Mouse (Mus musculus) stomach, embryonic 15.5 days (tissue): Measurements from ENCODE around the gene Trim71. TPM values are rescaled to one million over a fixed set of nuclear protein-coding genes. Genes with fewer than 3 reads are reported as not detected.
"Not testable (repeated sequence)": the region's sequence is repeated elsewhere in the genome, so short reads cannot be mapped to it uniquely, and the experiment has no call there.

ENCODE experiments used
- ATAC-seq: fragments of 200-750 bp; cut with Nextera tagmentation; 2 replicates; pipeline ENCODE4 v1.8.0; 2017; ENCODE audit warnings: low read depth, moderate number of reproducible peaks, moderate TSS enrichment; ENCODE audit not compliant: insufficient read depth, low FRiP score
- H3K27ac ChIP-seq: fragments of 300-500 bp; sonication (generic); 2 replicates; pipeline ENCODE4 v1.5.1; 2015; ENCODE audit warnings: mild to moderate bottlenecking, inconsistent platforms
- H3K27me3 ChIP-seq: fragments of 300-500 bp; sonication (generic); replicated peaks from 2 replicates; pipeline ENCODE4 v1.6.1; 2015; ENCODE audit warnings: inconsistent platforms
- H3K36me3 ChIP-seq: fragments of 300-500 bp; sonication (generic); 2 replicates; pipeline ENCODE4 v1.6.1; 2015; ENCODE audit warnings: inconsistent platforms
- H3K4me1 ChIP-seq: fragments of 300-500 bp; sonication (generic); 2 replicates; pipeline ENCODE4 v1.6.1; 2015; ENCODE audit warnings: inconsistent platforms
- H3K4me2 ChIP-seq: fragments of 300-500 bp; sonication (generic); 2 replicates; pipeline ENCODE4 v1.6.1; 2015; ENCODE audit warnings: mild to moderate bottlenecking, inconsistent platforms
- H3K4me3 ChIP-seq: fragments of 300-500 bp; sonication (generic); replicated peaks from 2 replicates; pipeline ENCODE4 v1.5.1; 2015; ENCODE audit warnings: inconsistent platforms
- H3K9ac ChIP-seq: fragments of 300-500 bp; sonication (generic); 2 replicates; pipeline ENCODE4 v1.6.1; 2015; ENCODE audit warnings: inconsistent platforms
- H3K9me3 ChIP-seq: fragments of 300-500 bp; sonication (generic); 2 replicates; pipeline ENCODE4 v1.6.1; 2016; ENCODE audit warnings: inconsistent platforms
- WGBS: fragments of 180-500 bp; shearing (Covaris S2); methylation state at CpG from one replicate; pipeline ENCODE4 v1.1.7; 2015; 5-methylcytosine and 5-hydroxymethylcytosine counted together
- polyA plus RNA-seq: library from polyadenylated mRNA; unstranded; fragments of >200 nt; fragmentation: Nextera tagmentation; extraction: Ambion mirVana; gene quantifications from 2 replicates; pipeline ENCODE4 v1.2.1, GENCODE M21; 2015

The Trim71 gene
- polyA plus RNA-seq, 1 experiment from 2014 or later: 2.0 TPM

DNA sequence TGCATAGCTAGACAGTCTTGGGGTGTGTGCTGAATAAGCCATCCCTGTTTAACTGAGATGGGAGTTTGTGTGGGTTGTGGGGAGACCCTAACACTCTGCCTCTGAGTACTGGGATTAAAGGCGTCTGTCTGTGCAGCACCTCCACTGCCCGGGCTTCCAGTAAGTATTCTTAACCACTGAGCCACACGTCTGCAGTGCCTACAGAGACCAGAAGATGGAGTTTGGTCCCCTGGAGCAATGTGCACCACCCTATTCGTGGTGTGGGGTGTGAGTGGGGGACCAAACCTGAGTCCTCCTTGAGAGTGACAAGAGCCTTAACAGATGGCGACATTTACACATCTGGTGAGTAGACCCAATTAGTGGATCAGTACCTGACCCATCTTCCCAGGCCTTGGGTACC, 42.1 kb downstream of the Trim71 start:
- no peaks in the 10 kb centered on the region for H3K36me3 ChIP-seq
- no peak overlapping the region for H3K4me3 ChIP-seq
- no peak overlapping the region for H3K4me2 ChIP-seq
- no peaks in the 10 kb centered on the region for H3K9me3 ChIP-seq
- H3K9ac ChIP-seq: no peak overlapping the region
- ATAC-seq: no peak
- 59% methylated on average over 5 of the region's 5 CpGs for WGBS
- H3K27ac ChIP-seq: no peak overlapping the region
- H3K27me3 ChIP-seq: no peaks in the 10 kb centered on the region
- H3K4me1 ChIP-seq: peaks cover 14% of the 10 kb centered on the region

DNA sequence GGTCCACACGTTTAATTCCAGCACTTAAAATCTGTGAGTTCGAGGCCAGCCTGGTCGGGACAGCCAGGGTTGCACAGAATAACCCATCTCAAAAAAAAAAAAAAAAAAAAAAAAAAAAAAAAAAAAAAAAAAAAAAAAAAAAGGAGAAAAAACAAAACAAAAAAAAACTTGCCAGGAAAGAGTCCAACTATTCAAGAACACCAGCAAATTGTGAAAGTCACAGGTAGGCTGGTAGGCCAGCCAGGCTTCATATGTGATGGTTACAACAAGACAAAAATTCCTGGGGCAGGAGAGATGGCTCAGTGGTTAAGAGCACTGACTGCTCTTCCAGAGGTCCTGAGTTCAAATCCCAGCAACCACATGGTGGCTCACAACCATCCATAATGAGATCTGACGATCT, 43.6 kb downstream of the Trim71 start:
- H3K9me3 ChIP-seq, ATAC-seq, H3K4me2 ChIP-seq, H3K4me1 ChIP-seq, H3K27ac ChIP-seq, H3K36me3 ChIP-seq, H3K27me3 ChIP-seq, H3K9ac ChIP-seq, H3K4me3 ChIP-seq: not testable (repeated sequence)
- 60% methylated on average over 4 of the region's 4 CpGs for WGBS

DNA sequence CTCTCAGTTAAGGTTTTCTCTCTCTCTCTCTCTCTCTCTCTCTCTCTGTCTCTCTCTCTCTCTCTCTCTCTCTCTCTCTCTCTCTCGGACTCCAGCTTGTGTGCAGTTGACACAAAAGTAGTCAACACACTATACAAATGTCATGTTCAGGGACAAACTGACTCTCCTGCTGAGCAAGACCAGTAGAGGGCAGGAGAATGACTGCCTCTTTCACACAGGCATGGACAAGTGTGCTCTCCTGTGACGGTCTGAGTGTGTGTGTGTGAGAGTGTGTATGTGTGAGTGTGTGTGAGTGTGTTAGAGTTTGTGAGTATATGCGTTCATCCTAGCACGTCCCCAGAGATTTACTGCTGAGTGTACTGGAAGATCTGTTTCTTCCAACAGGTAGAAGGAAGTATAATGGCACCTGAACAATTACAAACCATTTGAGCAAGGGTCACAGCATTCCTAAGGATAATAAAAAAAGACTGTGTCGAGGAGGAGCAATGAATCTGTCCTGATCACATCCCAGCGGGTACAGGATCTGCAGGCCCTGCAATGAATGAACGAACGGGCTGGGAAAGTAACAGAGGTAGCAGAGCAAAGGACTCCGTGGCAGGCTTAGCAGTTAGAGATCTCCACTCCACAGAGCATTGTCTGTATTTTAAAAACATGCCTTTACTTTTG, 45.2 kb downstream of the Trim71 start:
- Histone ChIP-seq H3K9me3 (no peaks in the 10 kb centered on the region), H3K4me2 (no peak overlapping the region), H3K4me1 (no peaks in the 10 kb centered on the region), H3K27ac (no peak overlapping the region), H3K4me3 (no peak overlapping the region), H3K36me3 (peaks cover 2% of the 10 kb centered on the region), H3K9ac (no peak overlapping the region), H3K27me3 (no peaks in the 10 kb centered on the region)
- WGBS: 61% methylated on average over 9 of the region's 9 CpGs
- ATAC-seq: no peak

DNA sequence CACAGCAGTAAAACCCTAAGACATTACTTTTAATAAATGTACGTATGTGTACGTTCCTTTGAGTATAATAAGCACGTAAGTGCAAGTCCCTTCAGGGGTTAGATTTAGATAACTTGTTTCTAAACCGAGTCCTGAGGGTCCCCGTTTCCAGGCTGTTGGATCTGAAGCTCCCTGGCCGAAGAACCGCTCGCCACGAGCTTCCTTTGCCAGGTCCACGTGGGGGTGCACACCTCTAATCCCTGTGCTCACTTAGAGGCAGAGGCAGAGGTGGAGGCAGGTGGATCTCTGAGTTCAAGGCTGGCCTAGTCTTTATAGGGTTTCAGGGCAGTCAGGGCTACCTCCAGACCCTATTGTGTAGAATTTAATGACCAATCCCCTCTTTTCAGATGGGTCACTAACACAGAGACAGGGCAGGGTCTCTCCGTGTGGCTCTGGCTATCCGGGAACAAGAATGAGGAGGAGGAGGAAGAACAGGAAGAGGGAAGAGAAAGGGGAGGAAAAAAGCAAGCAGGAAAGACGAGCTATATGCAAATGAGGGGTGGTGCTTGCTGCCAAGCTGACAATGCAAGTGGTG, 46.2 kb downstream of the Trim71 start:
- peaks cover under 1% of the 10 kb centered on the region; the same call in 1 of the 2 replicates for H3K9me3 ChIP-seq
- peaks cover 12% of the 10 kb centered on the region for H3K36me3 ChIP-seq
- H3K27me3 ChIP-seq: no peaks in the 10 kb centered on the region
- no peak overlapping the region for H3K27ac ChIP-seq
- no peaks in the 10 kb centered on the region for H3K4me1 ChIP-seq
- H3K9ac ChIP-seq: no peak overlapping the region
- 76% methylated on average over 13 of the region's 13 CpGs for WGBS
- H3K4me2 ChIP-seq: no peak overlapping the region
- ATAC-seq: no peak
- H3K4me3 ChIP-seq: no peak overlapping the region

DNA sequence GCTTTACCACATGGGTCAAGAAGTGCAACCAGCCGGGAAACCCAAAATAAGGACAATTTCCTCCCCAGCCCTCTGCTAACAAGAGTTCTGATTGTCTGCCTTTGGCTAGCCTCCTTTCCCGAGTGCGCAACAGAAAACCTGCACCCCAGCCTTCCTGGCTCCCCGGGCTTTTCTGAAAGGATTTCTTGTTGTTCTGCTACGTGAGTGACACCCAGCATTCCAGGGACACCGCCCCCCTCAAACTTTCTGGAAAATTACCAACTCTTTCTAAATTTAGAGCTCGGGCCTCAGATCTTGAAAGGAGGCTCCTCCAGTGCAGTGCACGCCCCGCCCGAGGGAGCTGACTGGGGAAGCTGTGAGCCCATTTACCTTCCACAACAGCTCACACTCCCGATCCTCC, 48.8 kb downstream of the Trim71 start, which contains the start of gene C130032M10Rik:
C130032M10Rik (plus strand) TSS at position 334 of the 400 bp plus-strand sequence.
- H3K9ac ChIP-seq: no peak within 1 kb of the TSS
- no peaks in the 10 kb centered on the region for H3K4me1 ChIP-seq
- H3K27me3 ChIP-seq: no peaks in the 10 kb centered on the region
- 53% methylated on average over 11 of the region's 11 CpGs for WGBS
- H3K36me3 ChIP-seq: peaks cover 31% of the 10 kb centered on the region
- no peak within 1 kb of the TSS for H3K27ac ChIP-seq
- peaks cover 6% of the 10 kb centered on the region; the same call in 1 of the 2 replicates for H3K9me3 ChIP-seq
- H3K4me2 ChIP-seq: no peak within 1 kb of the TSS
- no peak within 1 kb of the TSS for H3K4me3 ChIP-seq
- ATAC-seq: no peak

DNA sequence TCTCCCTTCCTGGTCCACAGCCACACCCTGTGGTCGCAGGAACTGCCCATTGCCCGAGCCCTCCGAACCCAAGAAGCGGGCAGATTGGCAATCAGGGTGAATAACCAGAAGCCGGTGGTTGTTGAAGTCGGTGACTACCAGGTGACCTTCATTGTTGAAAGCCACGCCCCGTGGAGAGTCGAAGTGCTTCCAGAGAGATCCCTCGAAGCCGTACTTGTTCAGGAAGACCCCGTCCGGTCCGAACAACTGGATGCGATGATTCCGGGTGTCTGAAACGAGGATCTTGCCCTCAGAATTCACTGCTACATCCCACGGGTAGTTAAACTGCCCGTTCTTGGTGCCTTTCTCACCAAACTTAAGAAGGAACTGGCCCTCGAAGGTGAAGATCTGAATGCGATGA, 51.3 kb downstream of the Trim71 start:
- Histone ChIP-seq H3K27ac (no peak overlapping the region), H3K27me3 (no peaks in the 10 kb centered on the region), H3K36me3 (peaks cover 31% of the 10 kb centered on the region), H3K4me1 (no peaks in the 10 kb centered on the region), H3K4me3 (no peak overlapping the region), H3K9me3 (peaks cover 6% of the 10 kb centered on the region; the same call in 1 of the 2 replicates), H3K9ac (no peak overlapping the region), H3K4me2 (no peak overlapping the region)
- ATAC-seq: no peak
- 97% methylated on average over 21 of the region's 21 CpGs for WGBS

DNA sequence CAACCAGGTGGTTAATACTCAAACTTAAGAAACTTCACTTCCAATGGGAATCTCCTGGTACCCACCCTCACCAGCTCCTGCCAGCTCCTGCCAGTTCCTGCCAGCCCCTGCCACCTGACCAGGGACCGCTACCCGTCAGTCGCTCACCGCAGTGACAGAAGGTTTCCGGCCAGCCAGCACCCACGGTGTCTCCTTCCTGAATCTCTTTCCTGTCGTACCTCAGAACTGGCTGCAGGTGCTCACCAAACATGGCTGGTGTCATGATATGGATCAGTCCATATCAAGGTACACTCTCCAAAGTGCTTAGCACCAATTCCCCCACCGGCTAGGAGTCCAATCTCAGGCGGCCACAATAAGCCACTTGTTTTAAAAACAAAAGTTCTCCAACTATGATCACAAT, 54.4 kb downstream of the Trim71 start:
- H3K27ac ChIP-seq: no peak overlapping the region
- WGBS: 88% methylated on average over 9 of the region's 9 CpGs
- H3K4me2 ChIP-seq: no peak overlapping the region
- no peaks in the 10 kb centered on the region for H3K4me1 ChIP-seq
- no peak overlapping the region for H3K4me3 ChIP-seq
- no peak overlapping the region for H3K9ac ChIP-seq
- H3K36me3 ChIP-seq: peaks cover 31% of the 10 kb centered on the region
- no peaks in the 10 kb centered on the region for H3K27me3 ChIP-seq
- H3K9me3 ChIP-seq: peaks cover 6% of the 10 kb centered on the region; the same call in 1 of the 2 replicates
- ATAC-seq: no peak

DNA sequence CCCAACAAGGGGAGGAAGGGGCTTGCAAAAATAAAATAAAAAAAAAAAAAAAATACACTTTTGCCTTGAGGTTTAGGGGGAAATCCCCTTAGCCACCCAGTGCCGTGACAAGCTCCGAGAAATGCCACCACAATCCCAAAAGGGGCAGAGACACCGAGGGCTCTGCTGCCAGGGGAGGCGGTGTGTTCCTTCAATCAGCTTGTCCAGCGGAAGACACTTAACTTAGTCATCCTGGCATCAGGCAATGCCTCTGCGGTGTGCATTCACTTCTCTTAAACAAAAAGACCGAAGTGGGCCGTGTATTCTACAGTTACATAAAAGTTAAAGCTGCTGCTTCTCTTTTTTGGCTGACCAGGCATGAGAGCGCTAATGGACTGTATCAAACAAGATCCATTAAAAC, 56.7 kb downstream of the Trim71 start:
- peaks cover 13% of the 10 kb centered on the region; the same call in 1 of the 2 replicates for H3K36me3 ChIP-seq
- no peak overlapping the region for H3K9ac ChIP-seq
- no peak overlapping the region for H3K4me2 ChIP-seq
- ATAC-seq: no peak
- 90% methylated on average over 9 of the region's 9 CpGs for WGBS
- no peak overlapping the region for H3K4me3 ChIP-seq
- no peaks in the 10 kb centered on the region for H3K9me3 ChIP-seq
- no peaks in the 10 kb centered on the region for H3K4me1 ChIP-seq
- no peak overlapping the region for H3K27ac ChIP-seq
- no peaks in the 10 kb centered on the region for H3K27me3 ChIP-seq

DNA sequence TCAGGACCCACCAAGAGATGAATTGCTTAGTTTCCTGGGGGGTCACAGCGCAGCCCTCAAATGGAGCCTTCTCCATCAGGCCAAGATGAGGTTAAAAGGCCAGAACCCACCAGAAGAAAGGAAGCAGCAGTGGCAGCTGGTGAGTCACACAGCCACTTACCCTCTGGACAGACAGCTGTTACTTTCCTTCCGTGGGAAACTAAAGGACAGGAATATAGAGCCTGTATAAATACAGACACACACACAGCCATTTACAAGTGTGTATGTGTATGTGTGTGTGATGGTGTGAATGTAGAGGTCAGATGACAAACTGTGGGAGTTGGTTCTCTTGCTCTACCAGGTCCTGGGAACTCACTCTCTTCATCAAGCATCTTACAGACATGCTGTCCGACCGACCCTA, 57.6 kb downstream of the Trim71 start:
- WGBS: 58% methylated on average over 4 of the region's 4 CpGs
- no peak overlapping the region for H3K4me3 ChIP-seq

DNA sequence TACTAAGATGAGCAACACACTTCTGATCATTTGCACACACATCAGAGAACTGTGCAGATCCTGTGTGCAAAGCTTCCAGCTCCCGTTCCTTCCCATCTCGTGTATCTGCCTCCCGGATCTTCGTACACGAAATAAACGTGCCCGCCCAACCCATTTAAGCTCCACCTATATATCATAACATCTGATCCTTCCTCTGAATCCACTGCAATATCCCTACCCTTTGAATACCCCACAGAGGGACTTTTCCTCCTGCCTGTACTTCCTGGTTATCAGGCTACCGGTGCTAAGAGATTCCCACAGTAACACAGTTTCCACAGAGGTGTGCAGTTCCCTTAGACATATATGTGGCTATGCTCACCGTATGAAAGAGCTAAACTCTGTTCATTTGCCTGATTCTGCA, 59.4 kb downstream of the Trim71 start, which contains the start of gene Ccr4:
Ccr4 (minus strand) TSS at position 101 of the 400 bp plus-strand sequence.
- Histone ChIP-seq H3K27me3 (no peaks in the 10 kb centered on the region), H3K27ac (no peak within 1 kb of the TSS), H3K9me3 (no peaks in the 10 kb centered on the region), H3K4me1 (no peaks in the 10 kb centered on the region), H3K36me3 (no peaks in the 10 kb centered on the region; the same call in 1 of the 2 replicates), H3K4me2 (no peak within 1 kb of the TSS), H3K4me3 (no peak within 1 kb of the TSS), H3K9ac (no peak within 1 kb of the TSS)
- 81% methylated on average over 9 of the region's 9 CpGs for WGBS
- no peak for ATAC-seq

More for the DNA sequence above, 57.6 kb downstream of the Trim71 start:
- Histone ChIP-seq H3K4me2 (no peak overlapping the region), H3K27ac (no peak overlapping the region), H3K4me1 (no peaks in the 10 kb centered on the region), H3K27me3 (no peaks in the 10 kb centered on the region), H3K9me3 (no peaks in the 10 kb centered on the region), H3K36me3 (peaks cover 7% of the 10 kb centered on the region; the same call in 1 of the 2 replicates), H3K9ac (no peak overlapping the region)
- no peak for ATAC-seq

DNA sequence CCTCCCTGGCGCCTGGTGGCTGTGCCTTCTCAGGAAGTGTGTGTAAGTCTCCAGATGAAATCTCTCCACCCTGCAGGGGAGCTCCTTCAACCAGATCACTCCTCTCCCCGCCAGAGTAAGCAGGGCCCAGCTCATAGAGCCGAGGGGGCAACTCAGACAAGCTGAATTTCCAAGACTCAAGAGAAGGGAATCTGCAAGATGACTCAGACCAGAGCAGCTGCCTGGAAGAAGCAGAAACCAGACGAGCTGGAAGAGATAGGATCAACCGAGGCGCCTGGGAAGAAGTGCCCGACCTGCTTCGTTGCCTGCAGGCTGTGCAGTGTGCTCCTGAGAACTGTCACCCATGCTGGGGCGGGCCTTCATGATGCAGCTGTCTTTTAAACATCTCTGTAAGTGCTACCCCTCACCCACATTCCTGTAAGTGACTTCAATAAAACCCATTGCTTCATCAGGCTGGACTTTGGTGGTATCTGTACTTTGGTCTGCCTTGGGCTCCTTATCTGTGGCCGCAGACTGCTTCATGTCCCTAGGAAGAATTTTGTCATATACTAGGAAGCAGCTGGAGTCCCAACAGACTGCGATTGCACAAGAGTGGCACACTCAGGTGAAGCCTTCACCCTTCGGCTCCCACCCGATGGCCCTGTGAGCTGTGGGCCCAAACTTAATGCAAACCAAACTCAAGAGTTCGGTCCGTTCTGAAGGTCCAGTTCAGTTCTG, 61.3 kb downstream of the Trim71 start:
- Histone ChIP-seq H3K4me3 (no peak overlapping the region), H3K36me3 (no peaks in the 10 kb centered on the region), H3K9me3 (no peaks in the 10 kb centered on the region), H3K27ac (no peak overlapping the region), H3K4me1 (no peaks in the 10 kb centered on the region), H3K9ac (no peak overlapping the region), H3K4me2 (no peak overlapping the region), H3K27me3 (no peaks in the 10 kb centered on the region)
- 59% methylated on average over 15 of the region's 15 CpGs for WGBS
- ATAC-seq: no peak

DNA sequence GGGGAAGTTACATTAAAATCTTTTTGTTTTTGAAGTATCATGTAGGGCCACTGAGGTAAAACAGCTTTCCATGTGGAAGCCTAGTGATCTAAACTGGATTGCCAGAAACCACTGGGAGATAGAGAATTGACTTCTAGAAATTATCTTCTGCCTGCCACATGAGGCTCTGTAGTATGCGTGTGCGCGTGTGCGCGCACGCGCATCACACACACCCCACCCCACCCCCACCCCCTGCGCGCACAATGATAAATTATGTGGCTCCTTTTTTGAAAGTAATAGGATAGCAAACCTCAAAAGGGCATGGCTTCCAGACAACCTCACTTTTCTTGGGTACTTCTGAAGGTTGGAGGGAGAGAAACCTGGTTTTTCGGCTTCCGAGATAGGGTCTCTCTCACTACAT, 62.3 kb downstream of the Trim71 start:
- no peaks in the 10 kb centered on the region for H3K27me3 ChIP-seq
- H3K4me1 ChIP-seq: no peaks in the 10 kb centered on the region
- no peak for ATAC-seq
- no peak overlapping the region for H3K4me2 ChIP-seq
- H3K4me3 ChIP-seq: no peak overlapping the region
- no peaks in the 10 kb centered on the region for H3K36me3 ChIP-seq
- WGBS: 96% methylated on average over 11 of the region's 11 CpGs
- H3K9ac ChIP-seq: no peak overlapping the region
- H3K27ac ChIP-seq: no peak overlapping the region
- H3K9me3 ChIP-seq: no peaks in the 10 kb centered on the region
